Mouse (Mus musculus): ENCODE data around the gene Lsm12.

Gene Lsm12

DNA sequence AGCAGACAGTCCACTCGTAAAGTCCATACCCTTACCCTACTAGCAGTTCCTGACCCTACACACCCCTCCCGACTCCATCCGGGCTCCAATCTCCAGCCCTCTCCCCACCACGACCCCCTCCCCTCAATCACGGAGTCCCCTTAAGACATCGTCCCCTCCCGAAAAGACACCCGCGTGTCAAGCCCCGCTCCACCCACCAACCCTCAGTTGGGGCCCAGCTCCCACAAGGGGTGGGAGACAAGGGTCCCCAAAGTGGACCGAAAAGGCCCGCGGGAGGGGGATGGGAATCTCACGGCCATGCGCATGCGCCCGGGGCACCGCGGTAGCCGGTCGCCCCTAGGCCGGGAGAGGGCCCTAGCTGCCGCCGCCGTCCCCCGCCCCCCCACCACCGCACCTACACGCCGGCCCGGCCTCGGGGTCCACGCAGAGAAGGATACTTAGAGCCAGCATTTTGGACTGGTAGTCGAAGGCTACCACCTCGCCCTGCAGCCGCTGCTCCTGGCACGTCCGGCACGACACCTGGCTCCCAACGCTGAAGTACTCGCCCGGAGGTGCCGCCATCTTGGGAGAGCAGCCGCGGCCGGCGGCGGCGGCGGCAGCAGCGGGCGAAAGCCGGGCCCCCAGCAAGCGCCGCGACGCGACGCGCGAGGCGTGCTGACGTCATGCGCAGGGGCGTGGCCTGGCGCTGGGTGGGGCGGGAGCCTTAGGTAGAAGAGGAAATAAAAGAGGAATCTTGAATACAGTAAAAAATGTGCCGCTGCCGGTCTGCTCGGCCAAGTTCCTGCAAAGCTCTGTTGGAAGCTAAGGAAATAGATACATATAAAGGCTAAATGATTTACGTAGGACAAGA is at the start of gene Lsm12:
Gene Lsm12 (minus strand): TSS at position 651 of the 850 bp plus-strand sequence.
- peak; percentile 91 for DNase-seq (ENCODE audit: low spot score)

GRCm38 (mm10) chr11:102230006-102230741 is 45.1 kb upstream of the Lsm12 start, which contains the start of gene Hdac5:
Gene Hdac5 (minus strand): TSS chr11:102230166.
- DNase-seq (ENCODE audit: low spot score) = peak; percentile 89

GRCm38 (mm10) chr11:102229331-102229953 is 44.3 kb upstream of the Lsm12 start:
- DNase-seq (ENCODE audit: low spot score) = no peak

DNA sequence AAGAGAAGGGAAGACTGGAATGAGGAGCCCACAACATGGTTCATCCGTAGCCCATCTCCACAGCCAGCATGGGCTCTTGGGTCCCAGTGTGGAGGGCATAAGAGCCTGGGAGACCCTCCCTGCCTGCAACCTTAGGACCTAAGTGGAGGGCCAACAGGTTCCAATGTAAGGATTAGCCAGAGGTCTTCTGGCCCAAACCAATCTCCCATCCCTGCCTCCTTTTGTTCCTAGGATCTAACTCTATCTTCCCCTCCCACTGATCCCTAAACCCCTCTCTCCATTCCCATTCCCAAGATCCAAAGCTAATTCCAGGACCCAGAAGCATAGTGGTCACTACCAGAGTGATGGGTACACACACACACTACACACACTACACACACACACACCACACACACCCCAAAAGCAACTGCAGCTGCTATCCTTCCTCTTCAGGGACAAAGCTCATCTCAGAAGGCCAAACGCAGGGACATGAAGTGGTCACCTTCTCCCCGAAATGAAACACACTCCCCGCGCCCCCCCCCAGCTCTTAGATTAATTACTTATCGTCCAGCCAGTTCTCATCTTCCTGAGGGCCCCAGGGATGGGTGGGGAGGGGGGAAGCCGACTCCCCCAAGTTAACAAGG is 43.7 kb upstream of the Lsm12 start:
- no peak for DNase-seq (ENCODE audit: low spot score)

GRCm38 (mm10) chr11:102228191-102228545 is 43.1 kb upstream of the Lsm12 start:
- DNase-seq (ENCODE audit: low spot score) = no peak

DNA sequence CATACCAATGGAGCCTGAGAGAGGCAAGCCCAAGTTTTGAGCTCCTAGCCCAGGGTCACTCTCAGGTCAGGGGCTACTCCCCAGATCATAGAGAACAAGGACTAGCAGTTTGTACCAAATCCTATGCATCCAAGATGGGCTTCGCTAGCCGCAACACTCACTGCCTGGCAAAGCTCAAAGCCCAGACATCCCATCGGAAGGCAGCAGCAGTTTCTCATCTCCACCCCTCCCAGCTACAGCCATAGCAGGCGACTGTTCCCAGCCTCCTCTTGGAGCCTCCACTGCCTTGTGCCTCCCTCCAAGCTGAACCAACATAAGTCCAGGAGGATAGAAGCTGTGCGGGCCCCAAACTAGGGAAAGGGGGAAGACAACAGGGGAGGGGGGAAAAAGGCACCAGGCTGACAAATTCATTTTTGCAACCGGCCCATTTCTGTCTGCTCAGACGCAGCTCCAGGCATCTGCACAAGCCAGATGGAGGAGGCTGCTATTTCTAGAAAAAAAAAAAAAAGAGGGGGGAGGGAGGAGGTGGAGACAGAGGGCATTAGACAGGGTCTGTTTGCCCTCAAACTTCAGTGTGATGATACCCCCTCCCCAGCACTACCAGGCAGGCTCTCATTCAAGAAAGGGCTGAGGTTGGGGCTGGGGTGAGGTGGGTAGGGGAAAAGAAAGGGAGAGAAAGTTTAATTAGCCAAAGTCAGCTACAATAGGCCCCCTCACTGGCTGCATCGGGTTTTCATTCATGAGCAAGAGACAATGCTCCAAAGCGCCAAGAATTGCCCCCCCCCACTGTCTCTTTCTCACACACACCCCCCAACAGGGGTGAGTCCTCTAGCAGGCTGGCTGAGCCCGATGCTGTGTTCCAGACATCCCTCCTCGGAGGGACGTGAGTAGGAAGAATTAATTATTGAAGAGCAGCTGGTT is 42.4 kb upstream of the Lsm12 start:
- DNase-seq (ENCODE audit: low spot score) = no peak

GRCm38 (mm10) chr11:102226067-102226978 is 41.2 kb upstream of the Lsm12 start:
- no peak for DNase-seq (ENCODE audit: low spot score)

DNA sequence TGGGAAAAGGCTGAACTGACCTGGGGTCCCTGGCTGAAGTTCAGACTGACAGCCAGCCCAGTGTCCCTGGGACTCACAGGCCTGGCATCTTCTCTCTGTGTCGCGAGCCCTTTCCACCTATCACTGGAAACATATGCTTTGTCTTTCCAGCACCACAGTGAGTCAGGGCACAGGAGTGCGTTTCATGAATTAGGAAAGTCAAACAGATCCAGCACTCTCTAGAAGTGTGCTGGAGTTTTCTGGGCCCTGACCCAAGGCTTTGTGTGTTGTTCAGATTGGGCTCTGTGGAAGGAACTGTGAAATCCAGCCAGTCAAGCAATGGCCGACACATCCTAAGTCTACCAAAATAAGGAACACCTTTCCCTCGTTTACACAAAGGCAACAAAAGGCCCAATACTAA is 40.1 kb upstream of the Lsm12 start:
- DNase-seq (ENCODE audit: low spot score) = no peak

- DNase-seq (ENCODE audit: low spot score) = no peak
Measured at GRCm38 (mm10) chr11:102224686-102225085, 39.6 kb upstream of the Lsm12 start.

GRCm38 (mm10) chr11:102223166-102223565 is 38.1 kb upstream of the Lsm12 start:
- DNase-seq (ENCODE audit: low spot score) = no peak

DNA sequence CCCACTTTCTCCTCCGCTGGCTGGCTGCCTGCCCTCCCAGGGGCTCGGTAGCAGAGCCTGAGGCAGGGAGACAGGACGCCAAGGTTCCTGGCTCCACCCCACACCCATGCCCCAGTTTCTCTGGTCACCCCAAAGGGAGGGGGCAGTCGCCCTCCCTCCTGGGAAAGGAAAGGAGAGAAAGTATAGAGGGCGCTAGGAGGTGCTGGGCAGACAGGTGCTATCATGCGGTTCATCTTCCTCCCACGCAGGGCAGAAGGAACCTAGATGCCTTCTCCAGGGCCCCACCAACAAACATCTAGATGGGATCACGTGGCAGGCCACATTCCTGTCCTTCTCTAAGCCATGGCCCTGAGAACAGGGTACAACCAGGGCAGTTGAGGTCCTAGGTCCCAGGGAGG is 36.9 kb upstream of the Lsm12 start:
- DNase-seq (ENCODE audit: low spot score) = no peak

- no peak for DNase-seq (ENCODE audit: low spot score)
Measured at GRCm38 (mm10) chr11:102221243-102221953, 36.3 kb upstream of the Lsm12 start.

DNA sequence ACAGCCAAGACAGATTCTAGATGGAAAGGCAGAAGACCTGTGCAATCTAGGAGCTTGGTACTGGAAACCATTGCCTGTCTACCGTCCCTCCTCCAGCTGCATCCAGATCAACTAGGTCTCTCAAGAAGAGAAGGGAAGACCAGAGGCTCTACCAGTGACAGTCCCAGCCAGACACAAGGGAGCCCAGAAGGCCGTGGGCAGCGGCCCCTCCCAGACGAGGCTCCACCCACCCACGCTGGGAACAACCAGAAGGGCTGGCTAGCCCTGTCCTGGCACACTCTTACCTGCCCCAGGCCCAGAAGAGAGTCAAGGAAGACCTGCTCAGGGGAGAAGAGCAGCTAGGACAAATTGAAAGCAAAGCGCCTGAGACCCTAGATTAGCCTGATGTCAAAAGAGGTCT is 35.4 kb upstream of the Lsm12 start:
- no peak for DNase-seq (ENCODE audit: low spot score)

DNA sequence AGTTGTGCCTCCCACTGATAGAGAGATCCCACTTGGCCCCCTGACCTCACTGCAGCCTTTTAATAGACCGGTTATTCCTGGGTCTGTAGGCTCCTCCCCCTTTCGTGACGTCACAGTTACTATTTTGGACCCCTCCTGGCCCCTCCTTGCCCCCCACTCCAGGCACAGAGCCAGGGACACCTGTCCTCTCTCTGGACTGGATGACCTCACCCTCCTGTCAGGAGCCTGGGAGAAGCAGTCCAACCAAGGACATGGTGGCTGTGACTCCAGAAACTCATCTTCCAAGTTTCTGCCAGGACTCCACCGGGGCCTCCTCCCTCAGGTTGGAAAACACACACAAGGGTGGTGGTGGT is 34.9 kb upstream of the Lsm12 start:
- no peak for DNase-seq (ENCODE audit: low spot score)

DNA sequence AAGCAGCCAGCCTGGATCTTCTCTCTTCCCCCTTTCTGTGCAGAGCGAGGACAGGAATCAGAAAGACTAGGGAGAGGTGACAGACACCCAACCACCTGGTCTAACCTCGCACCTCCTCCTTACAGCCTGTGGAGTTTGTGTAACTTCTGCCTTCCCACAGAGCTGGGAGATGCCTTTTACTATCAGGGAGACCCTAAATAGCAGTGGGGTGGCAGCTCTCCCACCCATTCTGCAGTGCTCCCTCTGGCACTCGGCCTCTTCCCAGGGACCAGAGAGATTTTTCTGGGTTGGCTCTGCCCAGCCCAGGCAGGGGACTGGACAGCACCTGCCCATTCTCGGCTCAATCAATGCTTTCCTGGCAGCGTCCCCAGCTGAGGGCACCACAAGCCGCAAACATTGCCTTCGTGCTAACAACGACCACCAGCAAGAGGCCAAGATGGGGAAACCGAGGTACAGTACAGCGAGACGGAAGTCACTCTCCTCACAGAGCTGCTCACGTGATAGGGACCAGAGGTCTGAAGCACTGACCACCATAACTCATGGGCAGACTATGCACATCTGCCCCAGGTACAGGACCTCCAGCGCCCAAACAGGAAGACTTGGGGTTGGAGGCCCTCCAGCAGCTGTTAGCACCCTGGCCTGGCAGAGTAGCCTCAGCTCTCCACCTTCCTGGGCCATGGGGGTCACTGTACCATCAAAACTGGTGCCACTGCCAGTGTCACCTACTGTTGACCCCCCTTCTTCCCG is 34.3 kb upstream of the Lsm12 start:
- DNase-seq (ENCODE audit: low spot score) = no peak

GRCm38 (mm10) chr11:102218783-102219182 is 33.7 kb upstream of the Lsm12 start:
- peak; percentile 89 for DNase-seq (ENCODE audit: low spot score)

GRCm38 (mm10) chr11:102217876-102218430 is 32.9 kb upstream of the Lsm12 start:
- DNase-seq (ENCODE audit: low spot score) = no peak

DNA sequence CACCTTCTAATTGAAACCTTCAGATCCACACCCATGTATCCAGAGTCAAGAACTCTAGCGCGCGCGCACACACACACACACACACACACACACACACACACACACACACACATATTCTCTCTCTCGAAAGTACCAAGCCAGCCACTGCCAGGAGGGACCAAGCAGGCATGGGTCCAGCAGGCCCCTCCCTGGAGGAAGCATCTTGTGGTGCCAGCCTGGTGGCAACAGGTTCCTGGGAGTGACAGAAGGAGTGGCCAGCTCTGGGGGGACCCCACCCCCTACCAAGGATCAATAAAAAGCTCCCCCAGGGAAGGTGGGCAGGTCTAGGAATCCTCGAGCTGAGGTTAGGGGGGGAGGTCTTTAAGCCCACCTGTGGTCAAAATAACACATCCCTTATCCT is 32.3 kb upstream of the Lsm12 start:
- no peak for DNase-seq (ENCODE audit: low spot score)

GRCm38 (mm10) chr11:102216886-102217240 is 31.8 kb upstream of the Lsm12 start:
- no peak for DNase-seq (ENCODE audit: low spot score)

Measured in ovary, postnatal 10 days (tissue).